Mouse (Mus musculus) fibroblast of lung, adult 2 months (primary cell): ENCODE measurements around the gene Ndrg4.
"Not testable (repeated sequence)": the region's sequence is repeated elsewhere in the genome, so short reads cannot be mapped to it uniquely, and the experiment has no call there.

Source experiments
- DNase-seq: peaks from one replicate; pipeline ENCODE4 v3.0.0-alpha.2; 2011; ENCODE audit warnings: low read depth

Gene Ndrg4

GRCm38 (mm10) chr8:95676631-95677030 is at the start of gene Ndrg4:
Gene Ndrg4, plus strand, starts transcription at chr8:95676980.
- no peak for DNase-seq

DNA sequence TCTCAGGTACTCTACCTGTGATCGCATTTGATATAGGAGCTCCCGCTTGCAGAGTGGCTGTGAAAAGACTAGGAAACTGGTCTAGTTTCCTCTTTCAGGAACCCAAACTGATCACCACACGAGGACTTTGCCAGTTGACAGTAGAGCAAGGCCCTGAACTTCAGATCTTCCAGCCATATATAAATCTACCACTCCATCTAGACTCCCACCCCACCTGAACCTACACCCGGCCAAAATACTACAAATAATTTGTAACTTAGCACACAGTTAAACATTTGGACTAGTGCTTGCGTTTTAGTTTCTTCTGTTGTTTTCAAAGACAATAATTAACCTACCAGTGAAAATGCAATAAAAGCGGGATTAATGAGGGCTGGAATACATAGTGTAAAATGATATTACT is 43.9 kb upstream of the Ndrg4 start:
- no peak for DNase-seq

- peak; percentile 71 for DNase-seq
These were observed 43.3 kb upstream of the Ndrg4 start, which contains the start of gene Gins3 for GRCm38 (mm10) chr8:95633262-95634062. Gene Gins3, plus strand, starts transcription at chr8:95633453.

DNA sequence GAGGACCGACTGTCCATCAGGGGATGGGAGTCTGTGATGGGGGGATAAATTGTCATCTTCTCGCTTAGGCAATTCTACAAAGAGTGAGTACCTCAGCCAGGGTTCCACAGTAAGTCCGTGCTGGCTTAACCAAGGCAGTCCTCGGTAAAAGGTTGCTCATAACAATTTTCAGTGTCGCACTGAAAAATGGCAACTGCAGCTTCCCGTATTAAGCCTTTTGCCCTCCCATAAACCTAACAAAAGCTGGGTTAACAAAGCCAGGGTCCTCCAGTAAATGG is 42.8 kb upstream of the Ndrg4 start:
- DNase-seq = no peak

- no peak for DNase-seq
These were observed 31.8 kb upstream of the Ndrg4 start for GRCm38 (mm10) chr8:95644942-95645341.

DNA sequence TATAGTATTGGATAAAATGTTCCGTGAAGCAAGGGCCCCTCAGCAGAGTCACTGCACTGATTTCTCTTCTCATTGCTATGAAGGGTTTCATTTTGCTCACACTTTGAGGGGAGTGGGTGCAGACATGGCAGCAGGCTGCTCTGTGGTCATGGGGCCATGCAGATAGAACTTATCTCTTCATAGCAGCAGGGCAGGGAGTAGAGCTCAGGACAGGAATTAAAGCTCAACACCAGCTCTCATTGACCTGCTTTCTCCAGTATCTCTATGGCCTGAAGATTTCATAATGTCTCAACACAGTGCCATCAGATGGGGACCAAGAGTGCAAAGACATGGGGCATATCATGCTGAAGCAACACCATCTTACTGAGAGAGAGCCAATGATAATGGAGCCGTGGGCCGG is 28.5 kb upstream of the Ndrg4 start:
- DNase-seq = no peak

GRCm38 (mm10) chr8:95653351-95653750 is 23.4 kb upstream of the Ndrg4 start:
- DNase-seq = no peak

GRCm38 (mm10) chr8:95655831-95656230 is 20.9 kb upstream of the Ndrg4 start:
- no peak for DNase-seq

DNA sequence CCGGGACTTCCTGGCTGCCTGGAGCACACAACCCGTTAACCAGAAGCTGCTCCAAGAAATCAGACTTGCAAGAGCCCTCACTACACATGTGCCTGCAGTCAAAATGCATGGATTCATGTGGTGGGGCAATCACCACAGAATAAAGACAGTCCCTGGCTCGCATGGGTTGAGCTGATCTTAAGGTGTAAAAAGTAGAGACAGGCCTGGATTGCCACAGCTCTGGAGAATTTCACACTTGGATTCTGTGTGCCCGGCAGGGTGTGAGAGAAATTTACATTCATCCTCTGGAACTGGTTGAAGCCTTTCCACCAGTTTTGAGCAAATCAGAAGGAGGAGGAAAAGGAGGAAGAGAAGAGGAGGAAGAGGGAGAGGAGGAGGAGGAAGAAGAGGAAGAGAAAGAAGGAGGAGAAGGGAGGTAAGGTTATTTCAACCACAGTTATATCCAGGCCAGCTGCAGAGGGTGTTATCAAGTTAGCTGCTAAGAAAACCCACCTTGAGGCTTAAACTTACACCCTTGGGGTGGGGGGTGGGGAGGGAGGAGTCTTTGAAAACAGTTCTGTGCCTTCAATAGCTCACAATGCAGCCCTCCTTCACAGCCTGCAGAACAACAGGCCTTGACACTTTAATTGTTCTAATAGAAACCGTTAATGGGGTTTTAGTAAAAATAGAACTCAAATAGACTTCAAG is 20.3 kb upstream of the Ndrg4 start:
- no peak for DNase-seq

DNA sequence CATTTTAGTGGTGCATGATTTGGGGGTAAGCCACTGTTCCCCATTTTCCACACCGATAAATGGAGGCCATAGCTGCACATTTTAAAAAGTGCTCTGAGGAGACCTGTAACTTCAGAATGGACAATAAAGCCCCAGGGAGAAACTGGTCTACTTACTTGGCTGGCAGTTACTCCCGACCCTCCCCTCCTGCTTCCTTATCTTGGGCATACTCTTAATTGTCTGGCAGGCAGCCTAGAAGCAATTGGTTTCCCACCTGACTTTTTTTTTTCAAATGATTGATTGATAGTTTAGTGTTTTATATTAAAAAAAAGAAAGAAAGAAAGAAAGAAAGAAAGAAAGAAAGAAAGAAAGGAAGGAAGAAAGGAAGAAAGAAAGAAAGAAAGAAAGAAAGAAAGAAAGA is 19.3 kb upstream of the Ndrg4 start:
- DNase-seq = no peak

DNA sequence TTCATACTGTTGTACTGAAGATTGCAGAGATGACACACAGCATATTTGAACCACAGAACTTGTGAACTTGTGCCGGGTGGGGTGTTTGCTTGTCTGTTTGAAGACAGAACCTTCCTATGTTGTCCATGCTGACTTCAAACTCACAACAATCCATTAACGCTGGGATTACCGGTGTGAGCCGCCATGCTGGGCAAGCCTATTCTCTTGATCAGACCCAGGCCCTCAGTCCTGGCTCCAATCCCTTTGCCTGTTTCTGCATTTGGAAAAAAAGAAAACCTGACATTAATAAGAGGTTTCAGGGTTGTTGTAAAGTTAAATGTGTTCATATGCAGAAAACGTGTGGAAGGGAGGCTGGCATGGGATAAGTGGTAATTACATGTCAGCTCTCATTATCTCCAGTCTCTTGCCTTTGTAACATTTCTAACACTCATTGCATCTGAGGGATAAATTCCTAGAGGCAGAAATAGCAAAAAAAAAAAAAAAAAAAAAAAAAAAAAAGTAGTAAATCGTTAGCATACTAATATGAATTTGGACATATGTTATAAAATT is 16.4 kb upstream of the Ndrg4 start:
- DNase-seq = no peak

- no peak for DNase-seq
These were observed 15.7 kb upstream of the Ndrg4 start for GRCm38 (mm10) chr8:95661085-95661484.

DNA sequence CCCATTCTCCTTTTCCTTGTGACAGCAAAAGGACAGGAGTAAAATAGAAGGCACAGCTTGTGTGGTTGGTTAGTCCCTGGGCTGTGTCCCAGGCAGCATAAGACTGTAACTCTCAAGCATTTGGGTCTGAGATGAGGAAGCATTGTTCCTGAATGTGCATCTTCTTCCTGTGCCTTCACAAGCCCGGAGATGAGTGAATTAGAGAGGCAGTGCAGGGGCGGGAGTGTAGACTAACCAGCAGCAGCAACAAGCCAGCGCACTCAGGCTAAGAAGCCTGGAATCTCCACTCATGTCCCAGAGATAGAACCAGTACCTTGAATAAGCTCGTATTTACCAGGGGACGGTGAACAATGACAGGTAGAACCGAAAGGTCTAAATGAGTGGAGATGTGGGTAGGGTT is 15.2 kb upstream of the Ndrg4 start:
- DNase-seq = no peak

GRCm38 (mm10) chr8:95662885-95663598 is 13.7 kb upstream of the Ndrg4 start:
- DNase-seq = no peak

DNA sequence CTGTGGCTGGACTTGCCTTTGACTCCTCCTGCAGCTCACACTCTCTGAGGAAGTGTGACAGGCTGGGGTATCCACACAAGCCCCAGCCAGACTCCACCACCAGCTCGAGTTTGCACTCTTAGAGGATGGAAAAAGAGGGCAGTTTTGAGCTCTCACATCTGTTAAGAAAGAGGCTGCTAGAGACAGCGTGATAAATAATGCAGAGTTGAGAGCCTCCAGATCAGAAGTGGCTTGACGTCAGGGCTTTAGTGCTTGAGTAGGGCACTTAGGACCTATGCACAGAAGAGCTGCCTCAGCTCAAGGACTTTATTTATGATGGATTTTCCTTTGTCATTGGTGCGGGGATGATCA is 13.2 kb upstream of the Ndrg4 start:
- DNase-seq = no peak

- not testable (repeated sequence) for DNase-seq
These were observed 10.8 kb upstream of the Ndrg4 start for GRCm38 (mm10) chr8:95665813-95666452.

- no peak for DNase-seq
These were observed 8.4 kb upstream of the Ndrg4 start for GRCm38 (mm10) chr8:95668163-95668958.

GRCm38 (mm10) chr8:95669967-95670366 is 6.8 kb upstream of the Ndrg4 start:
- no peak for DNase-seq

DNA sequence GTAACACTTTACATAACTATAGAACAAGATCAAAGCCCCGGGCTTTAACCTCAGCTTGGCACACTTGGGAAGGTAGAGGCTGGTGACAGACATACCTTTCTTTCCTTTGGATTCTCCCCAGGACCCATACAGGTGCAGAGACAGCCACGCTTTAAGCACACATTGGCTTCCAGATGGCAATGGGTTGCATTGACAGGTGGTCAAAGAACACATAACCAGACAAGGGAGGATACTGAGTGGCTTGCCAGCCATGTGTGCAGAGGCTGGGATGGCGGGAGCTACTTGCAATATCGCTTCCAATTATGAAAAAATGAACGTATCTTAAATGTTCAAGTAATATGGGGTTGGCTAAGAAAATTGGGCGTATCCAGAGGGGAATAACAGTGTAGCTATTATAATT is 4.9 kb upstream of the Ndrg4 start:
- no peak for DNase-seq

DNA sequence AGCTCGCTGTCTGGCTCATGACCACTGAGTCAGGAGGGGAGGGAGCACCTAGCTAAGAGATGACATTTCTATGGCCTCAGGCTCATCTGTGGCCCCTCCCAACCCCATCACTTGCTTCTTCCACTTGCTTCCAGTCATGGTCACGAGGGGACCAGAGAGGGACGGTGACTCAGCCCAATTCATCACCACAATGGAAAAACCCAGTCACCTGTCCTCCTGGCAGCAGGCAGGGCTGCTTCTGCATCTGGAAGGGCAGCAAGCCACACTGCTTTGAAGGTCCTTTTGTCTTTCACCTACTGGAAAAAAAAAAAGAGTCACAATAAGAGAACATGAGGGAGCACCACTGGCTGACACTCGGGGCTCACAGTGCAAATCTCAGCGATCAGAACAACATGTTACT is 4.0 kb upstream of the Ndrg4 start:
- no peak for DNase-seq

DNA sequence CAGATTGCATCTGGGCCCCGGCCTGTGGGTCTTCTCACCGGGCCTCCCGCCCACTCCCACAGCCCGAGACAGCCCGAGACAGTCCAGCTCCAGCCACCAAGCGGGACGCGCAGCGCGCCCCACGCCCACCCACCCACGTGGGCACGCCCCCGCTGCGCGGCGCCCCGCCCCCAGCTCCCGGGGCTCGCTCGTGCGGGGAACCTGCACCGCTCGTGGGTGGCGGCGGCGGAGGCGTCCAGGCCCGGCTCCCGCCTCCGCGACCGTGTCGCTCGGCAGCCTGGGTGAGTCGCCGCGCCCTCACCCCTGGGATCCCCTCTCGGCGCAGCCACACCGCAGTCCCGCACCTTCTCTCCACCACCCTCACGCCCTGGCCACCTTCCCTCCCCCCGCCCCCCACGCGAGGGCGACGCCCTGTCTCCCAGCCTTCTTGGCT is 827 bp downstream of the Ndrg4 start:
- DNase-seq = no peak
